Mouse (Mus musculus) neural tube, embryonic 14.5 days (tissue): ENCODE data around the gene Rgs8. TPM values are rescaled to one million over a fixed set of nuclear protein-coding genes. Genes with fewer than 3 reads are reported as not detected.

Experiments
- ATAC-seq: fragments of 200-750 bp; cut with Nextera tagmentation; 2 replicates; pipeline ENCODE4 v1.8.0; 2017; ENCODE audit warnings: low read depth, mild to moderate bottlenecking, moderate TSS enrichment, moderate library complexity
- H3K27ac ChIP-seq: fragments of 300-500 bp; sonication (generic); 2 replicates; pipeline ENCODE4 v1.5.1; 2014; ENCODE audit warnings: low read depth, mild to moderate bottlenecking, control low read depth, low read length, moderate library complexity, mixed read lengths
- H3K27me3 ChIP-seq: fragments of 300-500 bp; sonication (generic); 2 replicates; pipeline ENCODE4 v1.6.1; 2014; ENCODE audit warnings: low read length; ENCODE audit not compliant: control insufficient read depth, insufficient read depth
- H3K36me3 ChIP-seq: fragments of 300-500 bp; sonication (generic); 2 replicates; pipeline ENCODE4 v1.6.1; 2014; ENCODE audit warnings: low read length, mixed read lengths; ENCODE audit not compliant: control insufficient read depth, insufficient read depth
- H3K4me1 ChIP-seq: fragments of 300-500 bp; sonication (generic); 2 replicates; pipeline ENCODE4 v1.6.1; 2014; ENCODE audit warnings: low read length; ENCODE audit not compliant: control insufficient read depth, insufficient read depth
- H3K4me2 ChIP-seq: fragments of 300-500 bp; sonication (generic); 2 replicates; pipeline ENCODE4 v1.6.1; 2014; ENCODE audit warnings: mild to moderate bottlenecking, low read depth, low read length, control low read depth
- H3K4me3 ChIP-seq: fragments of 300-500 bp; sonication (generic); 2 replicates; pipeline ENCODE4 v1.5.1; 2014; ENCODE audit warnings: low read depth, low read length, control low read depth, mixed read lengths
- H3K9ac ChIP-seq: fragments of 300-500 bp; sonication (generic); replicated peaks from 2 replicates; pipeline ENCODE4 v1.6.1; 2014; ENCODE audit warnings: low read depth, mild to moderate bottlenecking, control low read depth, low read length, mixed read lengths
- H3K9me3 ChIP-seq: fragments of 300-500 bp; sonication (generic); 2 replicates; pipeline ENCODE4 v1.6.1; 2016; ENCODE audit warnings: low read length; ENCODE audit not compliant: control insufficient read depth
- WGBS: fragments of 180-500 bp; shearing (Covaris S2); extraction: QIAGEN DNeasy Blood & Tissue Kit; methylation state at CpG from one replicate; pipeline ENCODE4 v1.1.7; 2014; 5-methylcytosine and 5-hydroxymethylcytosine counted together
- polyA plus RNA-seq: library from polyadenylated mRNA; unstranded; fragments of >200 nt; fragmentation: Nextera tagmentation; extraction: Ambion mirVana; gene quantifications from 2 replicates; pipeline ENCODE4 v1.2.1, GENCODE M21; 2014

Gene Rgs8
- polyA plus RNA-seq, 1 experiment from 2014 or later: 12.1 TPM

- Histone ChIP-seq H3K27ac (peak overlapping the region; percentile 44; the same call in 1 of the 2 replicates), H3K4me3 (no peak overlapping the region), H3K4me1 (peaks cover 46% of the 10 kb centered on the region), H3K4me2 (peak overlapping the region; percentile 18; the same call in 1 of the 2 replicates), H3K9me3 (no peaks in the 10 kb centered on the region), H3K27me3 (no peaks in the 10 kb centered on the region), H3K9ac (no peak overlapping the region), H3K36me3 (no peaks in the 10 kb centered on the region)
- ATAC-seq: no peak
- 24% methylated on average over 7 of the region's 7 CpGs for WGBS
Measured at GRCm38 (mm10) chr1:153669086-153669485, 16.3 kb downstream of the Rgs8 start.

DNA sequence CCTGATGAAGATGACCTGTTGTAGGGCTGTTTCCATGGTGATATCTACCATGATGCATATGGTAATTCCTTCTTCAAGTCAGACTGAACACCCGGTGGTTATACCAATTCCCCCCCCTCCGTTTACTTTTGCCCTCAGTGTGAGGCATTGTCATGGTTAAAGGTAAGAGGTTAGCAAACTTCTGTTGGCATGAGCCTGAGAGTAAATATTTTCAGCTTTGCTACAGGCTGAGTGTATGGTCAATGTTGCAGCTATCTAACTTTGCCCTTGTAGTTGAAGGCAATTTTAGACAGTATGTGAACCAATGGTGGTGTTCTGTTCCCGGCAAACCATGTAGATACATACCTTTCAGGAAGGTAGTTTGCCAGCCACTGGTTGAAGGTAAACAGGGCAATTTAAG lies 16.9 kb downstream of the Rgs8 start:
- no peak overlapping the region for H3K4me2 ChIP-seq
- no peak for ATAC-seq
- H3K27ac ChIP-seq: no peak overlapping the region
- no peak overlapping the region for H3K9ac ChIP-seq
- H3K4me3 ChIP-seq: no peak overlapping the region
- no peaks in the 10 kb centered on the region for H3K9me3 ChIP-seq
- H3K36me3 ChIP-seq: no peaks in the 10 kb centered on the region
- peaks cover 46% of the 10 kb centered on the region for H3K4me1 ChIP-seq
- WGBS: 35% methylated on average over 3 of the region's 3 CpGs
- no peaks in the 10 kb centered on the region for H3K27me3 ChIP-seq

- no peak overlapping the region for H3K4me2 ChIP-seq
- no peaks in the 10 kb centered on the region for H3K36me3 ChIP-seq
- H3K9ac ChIP-seq: no peak overlapping the region
- 82% methylated on average over 3 of the region's 3 CpGs for WGBS
- H3K4me1 ChIP-seq: peaks cover 30% of the 10 kb centered on the region
- no peak overlapping the region for H3K27ac ChIP-seq
- H3K27me3 ChIP-seq: no peaks in the 10 kb centered on the region
- no peak overlapping the region for H3K4me3 ChIP-seq
- no peak for ATAC-seq
- H3K9me3 ChIP-seq: no peaks in the 10 kb centered on the region
Measured at GRCm38 (mm10) chr1:153671352-153671751, 18.5 kb downstream of the Rgs8 start.

GRCm38 (mm10) chr1:153672698-153673097 lies 19.9 kb downstream of the Rgs8 start:
- Histone ChIP-seq H3K36me3 (no peaks in the 10 kb centered on the region), H3K27me3 (no peaks in the 10 kb centered on the region), H3K9me3 (no peaks in the 10 kb centered on the region), H3K4me2 (no peak overlapping the region), H3K9ac (no peak overlapping the region), H3K27ac (no peak overlapping the region), H3K4me1 (peaks cover 17% of the 10 kb centered on the region), H3K4me3 (no peak overlapping the region)
- WGBS: 44% methylated on average over 9 of the region's 9 CpGs
- no peak for ATAC-seq

DNA sequence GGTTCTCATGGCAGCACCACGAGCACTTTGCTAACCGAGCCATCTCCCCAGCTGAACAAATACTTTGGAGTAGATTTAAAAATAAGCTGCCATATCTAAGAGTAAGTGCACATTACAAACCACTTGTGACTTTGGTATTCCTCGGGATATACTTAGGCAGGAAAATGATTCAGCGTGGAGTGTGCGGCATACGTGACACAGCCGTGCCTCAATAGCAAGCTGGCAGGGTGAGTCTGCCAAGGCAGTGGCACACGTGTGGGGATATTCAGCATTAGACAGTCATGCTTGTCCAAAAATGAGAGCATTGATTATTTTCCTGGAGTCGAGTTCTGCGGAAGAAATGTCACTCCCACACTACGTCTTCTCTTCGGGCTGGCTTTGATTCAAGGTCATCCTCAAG lies 21.1 kb downstream of the Rgs8 start:
- no peak overlapping the region for H3K9ac ChIP-seq
- no peaks in the 10 kb centered on the region for H3K27me3 ChIP-seq
- no peak for ATAC-seq
- 85% methylated on average over 12 of the region's 12 CpGs for WGBS
- no peak overlapping the region for H3K4me3 ChIP-seq
- no peak overlapping the region for H3K4me2 ChIP-seq
- H3K4me1 ChIP-seq: peaks cover 14% of the 10 kb centered on the region
- no peaks in the 10 kb centered on the region for H3K36me3 ChIP-seq
- no peaks in the 10 kb centered on the region for H3K9me3 ChIP-seq
- no peak overlapping the region for H3K27ac ChIP-seq

DNA sequence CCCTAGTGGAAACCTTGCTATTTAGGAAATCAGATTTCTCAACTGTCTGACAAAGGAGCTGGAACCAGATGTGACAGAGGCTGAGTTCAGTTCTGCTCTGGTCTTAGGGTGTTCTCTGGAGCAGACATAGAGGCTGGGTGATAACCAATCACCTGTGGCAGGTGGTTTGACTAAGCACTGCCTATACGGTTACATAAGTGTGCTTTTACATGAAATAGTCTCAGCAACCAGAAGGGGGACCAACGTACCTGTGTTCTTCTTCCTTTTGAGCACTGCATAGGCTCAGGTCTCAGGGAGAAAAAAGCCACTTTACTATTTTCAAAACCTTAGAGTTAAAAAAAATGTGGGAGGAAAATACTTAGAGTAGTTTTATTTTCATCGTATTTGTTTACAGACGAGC lies 22.8 kb downstream of the Rgs8 start:
- H3K4me3 ChIP-seq: no peak overlapping the region
- peaks cover 9% of the 10 kb centered on the region; the same call in 1 of the 2 replicates for H3K4me1 ChIP-seq
- WGBS: 77% methylated on average over 4 of the region's 4 CpGs
- ATAC-seq: no peak
- no peak overlapping the region for H3K4me2 ChIP-seq
- H3K36me3 ChIP-seq: no peaks in the 10 kb centered on the region
- no peaks in the 10 kb centered on the region for H3K9me3 ChIP-seq
- H3K27ac ChIP-seq: no peak overlapping the region
- H3K27me3 ChIP-seq: no peaks in the 10 kb centered on the region
- H3K9ac ChIP-seq: no peak overlapping the region

- Histone ChIP-seq H3K9me3 (no peaks in the 10 kb centered on the region), H3K36me3 (no peaks in the 10 kb centered on the region), H3K4me3 (no peak overlapping the region), H3K4me2 (no peak overlapping the region), H3K27me3 (no peaks in the 10 kb centered on the region), H3K9ac (no peak overlapping the region), H3K4me1 (peaks cover 9% of the 10 kb centered on the region; the same call in 1 of the 2 replicates), H3K27ac (no peak overlapping the region)
- WGBS: 53% methylated on average over 6 of the region's 6 CpGs
- no peak for ATAC-seq
Measured at GRCm38 (mm10) chr1:153677635-153678034, 24.8 kb downstream of the Rgs8 start.

DNA sequence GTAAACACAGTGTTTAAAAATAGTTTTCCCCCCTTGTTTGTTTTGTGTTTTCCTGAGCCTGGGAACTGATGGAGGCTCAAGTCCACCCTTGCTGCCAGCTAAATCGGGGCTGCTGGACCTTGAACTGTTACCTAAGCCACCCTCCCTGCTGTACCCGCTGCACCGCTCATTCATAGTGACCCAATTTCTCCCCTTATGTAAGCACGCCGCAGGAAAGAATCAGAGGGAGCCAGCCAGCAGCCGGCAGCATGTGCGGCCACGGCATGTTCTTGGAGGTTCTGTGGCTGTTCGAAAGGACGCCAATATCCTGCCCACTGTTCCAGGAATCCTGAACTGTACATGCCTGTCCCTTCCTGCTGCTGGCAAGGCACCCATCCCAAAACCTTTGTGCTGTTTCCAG lies 26.3 kb downstream of the Rgs8 start:
- no peak; the same call in 1 of the 2 replicates for ATAC-seq
- Histone ChIP-seq H3K27me3 (no peaks in the 10 kb centered on the region), H3K36me3 (no peaks in the 10 kb centered on the region), H3K9ac (no peak overlapping the region), H3K4me1 (peaks cover 9% of the 10 kb centered on the region; the same call in 1 of the 2 replicates), H3K4me2 (no peak overlapping the region), H3K9me3 (no peaks in the 10 kb centered on the region), H3K4me3 (no peak overlapping the region), H3K27ac (no peak overlapping the region; the same call in 1 of the 2 replicates)
- WGBS: 40% methylated on average over 10 of the region's 10 CpGs

- 47% methylated on average over 3 of the region's 3 CpGs for WGBS
- H3K27ac ChIP-seq: no peak overlapping the region
- H3K4me2 ChIP-seq: no peak overlapping the region
- no peaks in the 10 kb centered on the region for H3K9me3 ChIP-seq
- H3K27me3 ChIP-seq: no peaks in the 10 kb centered on the region
- no peak; the same call in 1 of the 2 replicates for ATAC-seq
- H3K36me3 ChIP-seq: no peaks in the 10 kb centered on the region
- no peak overlapping the region for H3K9ac ChIP-seq
- no peak overlapping the region for H3K4me3 ChIP-seq
- H3K4me1 ChIP-seq: peaks cover 9% of the 10 kb centered on the region; the same call in 1 of the 2 replicates
Measured at GRCm38 (mm10) chr1:153679653-153680052, 26.8 kb downstream of the Rgs8 start.
